Mouse (Mus musculus) gastrocnemius, postnatal 4 days (tissue): ENCODE measurements around the gene Hist1h1d. TPM values are rescaled to one million over a fixed set of nuclear protein-coding genes. Genes with fewer than 3 reads are reported as not detected.
A peak's percentile ranks its signal among the peaks of the same experiment; 100 is the strongest.

ENCODE experiments used
- DNase-seq, 2 experiments: peaks; one replicate each; pipeline ENCODE4 v3.0.0; 2021 to 2022; ENCODE audit warnings: low spot score in 2 of 2, mixed read lengths in 2 of 2
- long read RNA-seq, 2 experiments: library from polyadenylated mRNA; stranded (forward); transcript quantifications; one replicate each; pipeline ENCODE4 v2.0.0; 2021
- total RNA-seq, 2 experiments: library from RNA; stranded (reverse); gene quantifications; 2 replicates each; pipeline ENCODE4 v1.2.3; 2021

The Hist1h1d gene
- total RNA-seq = 10 to 100 TPM; 34.6 to 45.9 TPM
- long read RNA-seq, experiment 1, full-length matches to known transcripts = 1 of 1 reads
- long read RNA-seq, experiment 1, partial matches to known transcripts = 0 of 1 reads
- long read RNA-seq, experiment 1, other reads (novel, unspliced or antisense) = 0 of 1 reads
- long read RNA-seq, experiment 2, full-length matches to known transcripts = 1 of 1 reads
- long read RNA-seq, experiment 2, partial matches to known transcripts = 0 of 1 reads
- long read RNA-seq, experiment 2, other reads (novel, unspliced or antisense) = 0 of 1 reads

GRCm38 (mm10) chr13:23552962-23553361 is at the start of gene Hist1h1d:
Hist1h1d (plus strand) TSS chr13:23553262.
- no peak for DNase-seq

DNA sequence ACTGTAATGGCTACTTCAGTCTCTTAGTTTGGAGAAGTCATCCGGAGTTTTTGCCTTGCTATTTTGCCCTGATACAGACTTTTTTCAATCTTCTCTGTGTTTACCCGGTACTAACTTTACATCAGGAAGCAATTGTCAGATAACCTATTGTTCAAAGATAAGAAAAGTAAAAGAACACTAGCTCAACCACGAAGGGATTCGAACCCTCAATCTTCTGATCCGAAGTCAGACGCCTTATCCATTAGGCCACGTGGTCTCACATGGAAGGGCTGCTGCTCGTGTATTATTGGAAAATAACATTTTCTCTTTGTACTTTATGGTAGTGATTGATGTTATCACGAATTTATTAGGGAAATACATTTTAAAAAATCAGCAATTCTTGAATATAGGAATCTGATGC is 49.3 kb upstream of the Hist1h1d start:
- no peak for DNase-seq

- DNase-seq = no peak
These were observed 47.3 kb upstream of the Hist1h1d start for GRCm38 (mm10) chr13:23505662-23506345.

DNA sequence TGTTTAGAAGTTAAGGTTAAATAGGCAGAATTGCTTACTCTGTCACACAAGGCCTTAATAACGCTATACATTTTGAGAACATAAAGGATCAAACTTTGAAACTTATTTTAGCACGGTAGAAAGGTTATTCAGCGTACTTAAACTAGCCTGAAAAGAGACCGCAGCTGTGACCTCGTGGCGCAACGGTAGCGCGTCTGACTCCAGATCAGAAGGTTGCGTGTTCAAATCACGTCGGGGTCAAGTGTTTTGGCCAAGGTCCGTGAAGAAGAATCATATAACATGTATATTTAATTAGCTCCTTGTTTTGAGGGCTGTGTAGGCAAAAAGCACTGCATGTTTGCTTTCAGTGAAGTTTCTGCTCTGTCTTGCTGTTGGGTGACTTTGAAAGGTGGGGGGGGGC is 46.7 kb upstream of the Hist1h1d start:
- peak in 1 of 2 experiments; percentile 21 for DNase-seq

GRCm38 (mm10) chr13:23506819-23507515 is 46.1 kb upstream of the Hist1h1d start:
- no peak for DNase-seq

- no peak for DNase-seq
These were observed 42.9 kb upstream of the Hist1h1d start for GRCm38 (mm10) chr13:23510127-23510526.

- no peak for DNase-seq
These were observed 39.5 kb upstream of the Hist1h1d start for GRCm38 (mm10) chr13:23513517-23513916.

- DNase-seq = no peak
These were observed 37.8 kb upstream of the Hist1h1d start for GRCm38 (mm10) chr13:23515281-23515680.

DNA sequence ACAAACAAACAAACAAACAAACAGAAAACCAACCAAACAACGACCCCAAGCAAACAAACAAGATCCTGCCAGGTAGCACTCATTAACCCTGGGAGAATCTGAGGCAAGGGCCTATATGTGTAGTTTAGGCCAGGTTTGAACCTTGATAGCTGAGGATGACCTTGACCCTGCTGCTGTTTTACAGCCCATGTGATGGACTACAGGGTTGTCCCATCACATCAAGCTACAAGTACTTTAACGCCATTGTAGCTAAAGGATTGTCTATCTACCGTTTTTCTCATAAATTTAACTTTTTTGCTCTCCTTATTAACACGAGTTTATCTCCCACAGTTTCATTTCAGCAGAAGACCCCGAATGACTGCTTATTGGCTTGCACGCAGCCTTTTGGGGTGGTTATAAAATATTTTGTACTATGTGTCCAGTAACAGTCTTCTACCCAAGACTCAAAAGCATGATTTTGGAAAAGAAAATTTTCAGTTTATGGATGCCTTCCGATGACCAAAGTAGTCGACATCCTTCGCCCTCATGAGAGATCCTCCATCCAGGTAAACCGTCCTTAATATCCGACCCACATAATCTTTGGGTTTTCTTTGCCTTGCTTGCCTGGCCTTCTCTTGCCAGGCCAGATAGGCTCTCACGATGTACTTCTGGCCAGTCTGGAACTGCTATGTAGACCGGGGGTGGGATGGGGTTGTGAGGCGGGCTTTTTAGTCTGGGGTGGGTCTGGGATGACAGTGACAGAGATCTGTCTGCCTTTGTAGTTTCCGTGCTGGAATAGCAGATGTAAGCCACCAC is 37.0 kb upstream of the Hist1h1d start:
- no peak for DNase-seq

GRCm38 (mm10) chr13:23516822-23517602 is 36.0 kb upstream of the Hist1h1d start:
- DNase-seq = peak; percentile 43 to 61

DNA sequence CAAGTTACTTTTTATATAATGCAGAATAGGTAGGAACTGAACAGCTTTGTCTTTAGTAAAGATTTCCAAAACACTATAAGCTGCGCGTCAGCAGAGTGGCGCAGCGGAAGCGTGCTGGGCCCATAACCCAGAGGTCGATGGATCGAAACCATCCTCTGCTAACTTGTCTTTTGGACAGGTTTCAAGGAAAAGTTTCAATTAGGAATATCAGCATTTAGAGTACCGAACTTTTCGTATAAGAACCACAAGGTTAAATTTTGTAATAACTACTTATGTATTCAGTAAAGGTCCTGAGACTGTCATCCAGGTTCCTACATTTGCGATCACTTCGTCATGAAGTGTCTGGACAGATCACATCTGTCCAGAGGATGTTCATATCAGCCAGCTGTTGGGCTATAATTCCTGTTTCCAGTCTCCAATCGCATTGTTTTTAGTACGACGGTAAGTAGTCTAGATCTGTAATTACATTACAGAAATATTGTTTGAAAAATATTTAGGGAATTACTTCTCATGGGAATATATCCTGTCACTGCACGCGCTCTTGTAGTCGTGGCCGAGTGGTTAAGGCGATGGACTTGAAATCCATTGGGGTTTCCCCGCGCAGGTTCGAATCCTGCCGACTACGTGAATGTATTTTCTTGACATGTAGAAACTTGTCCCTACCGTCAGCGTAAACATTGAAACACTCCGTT is 35.3 kb upstream of the Hist1h1d start:
- DNase-seq = peak; percentile 49 to 75

DNA sequence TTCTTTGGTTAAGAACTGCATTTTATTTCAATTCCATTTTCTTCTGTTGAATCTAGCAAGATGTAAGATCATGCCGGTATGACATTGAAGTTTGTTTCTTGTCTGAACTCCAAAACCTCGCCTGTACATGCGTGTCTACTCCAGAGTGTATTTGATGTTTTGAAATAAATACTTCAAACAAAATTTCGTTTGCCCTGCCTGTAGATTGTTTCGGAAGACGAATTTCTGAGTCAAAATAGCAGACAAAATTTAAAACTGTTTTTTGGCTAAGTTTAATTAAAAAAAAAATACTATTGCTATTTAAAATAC is 34.8 kb upstream of the Hist1h1d start:
- no peak for DNase-seq

GRCm38 (mm10) chr13:23518885-23519284 is 34.2 kb upstream of the Hist1h1d start:
- peak; percentile 32 to 51 for DNase-seq

DNA sequence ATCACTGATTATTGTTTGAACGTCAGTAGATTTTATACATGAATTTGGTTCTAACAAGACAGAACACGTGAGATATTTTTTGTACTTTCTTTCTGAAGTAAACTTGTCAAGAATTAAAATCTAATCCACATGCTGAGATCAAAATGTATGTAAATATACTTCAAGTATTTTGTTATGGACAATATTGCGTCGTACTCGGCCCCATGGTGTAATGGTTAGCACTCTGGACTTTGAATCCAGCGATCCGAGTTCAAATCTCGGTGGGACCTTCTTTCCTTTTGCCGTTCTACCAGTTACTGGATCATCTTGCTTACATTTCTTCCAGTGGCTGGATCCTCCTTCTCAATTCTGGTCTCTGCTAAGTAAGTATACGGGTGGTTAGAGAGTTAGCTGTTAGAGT is 33.6 kb upstream of the Hist1h1d start:
- peak; percentile 39 to 47 for DNase-seq

- DNase-seq = peak in 1 of 2 experiments; percentile 55
These were observed 31.4 kb upstream of the Hist1h1d start for GRCm38 (mm10) chr13:23521703-23522102.

DNA sequence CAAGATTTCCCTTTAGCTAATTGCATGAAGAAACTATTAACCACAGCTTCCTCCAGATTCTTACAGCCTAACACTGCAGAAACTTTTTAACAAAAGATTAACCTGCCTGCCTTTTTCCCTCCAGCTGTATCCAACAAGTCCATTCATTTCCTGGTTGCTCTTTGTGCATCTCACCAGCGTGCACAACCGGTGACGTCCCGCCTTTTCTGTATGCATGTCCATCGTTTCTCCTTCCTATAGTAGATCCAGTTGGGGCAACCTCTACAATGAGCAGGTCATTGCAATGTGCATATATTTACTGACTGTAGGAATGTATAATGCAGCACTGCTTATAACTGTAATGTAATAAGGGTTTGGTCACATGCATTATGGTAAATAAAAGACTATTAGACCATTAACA is 29.1 kb upstream of the Hist1h1d start:
- no peak for DNase-seq

GRCm38 (mm10) chr13:23524654-23525053 is 28.4 kb upstream of the Hist1h1d start:
- peak; percentile 57 to 75 for DNase-seq

DNA sequence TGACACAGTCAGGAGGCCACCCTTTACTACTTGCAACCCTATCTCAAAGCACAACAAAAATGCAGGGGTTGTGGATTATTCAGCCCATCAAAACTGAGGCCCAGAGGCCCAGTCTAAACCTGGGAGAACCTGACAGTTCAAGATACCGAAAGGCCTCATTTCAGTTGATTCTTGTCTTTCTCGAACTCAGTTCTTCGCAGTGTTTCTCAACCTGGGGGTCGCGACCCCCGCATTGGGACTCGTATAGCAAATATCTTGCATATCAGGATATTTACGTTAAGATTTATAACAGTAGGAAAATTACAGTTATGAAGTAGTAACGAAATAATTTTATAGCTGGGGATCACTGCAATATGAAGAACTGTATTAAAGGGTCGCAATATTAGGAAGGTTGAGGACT is 27.2 kb upstream of the Hist1h1d start:
- no peak for DNase-seq

DNA sequence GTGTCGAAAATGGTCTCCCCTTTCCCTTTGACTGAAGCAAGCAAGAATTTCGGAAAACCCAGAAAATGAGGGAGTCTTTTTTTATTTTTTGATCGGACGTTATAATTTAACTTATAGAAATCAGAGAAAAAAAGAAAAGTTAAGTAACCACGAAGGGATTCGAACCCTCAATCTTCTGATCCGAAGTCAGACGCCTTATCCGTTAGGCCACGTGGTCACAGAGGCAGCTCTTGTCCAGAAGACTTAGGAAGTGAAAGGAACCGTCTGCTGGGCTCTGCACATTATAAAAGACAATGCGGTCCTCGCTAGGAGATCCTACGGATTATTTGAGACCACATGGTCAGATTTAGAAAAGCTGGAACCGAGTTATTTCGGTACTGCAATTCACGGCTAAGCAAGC is 26.8 kb upstream of the Hist1h1d start:
- peak; percentile 82 for DNase-seq

DNA sequence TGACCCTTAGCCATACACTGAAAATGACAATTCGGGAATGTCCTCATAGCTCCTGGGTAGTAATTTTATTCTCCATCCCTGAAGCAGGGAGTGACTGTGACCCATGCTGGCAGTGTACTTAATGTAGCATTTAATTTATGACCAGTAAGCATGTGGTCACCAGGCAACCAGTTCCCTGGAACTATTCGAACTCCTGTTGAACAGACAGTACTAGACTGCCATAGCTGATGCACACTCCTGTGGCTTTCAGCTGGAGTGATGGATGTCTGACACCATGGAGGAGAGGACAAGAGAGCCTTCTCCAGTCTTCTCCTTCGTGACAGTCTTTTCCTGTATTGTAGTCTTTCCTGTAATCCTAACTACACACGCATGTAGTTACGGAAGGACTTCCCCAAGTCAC is 24.1 kb upstream of the Hist1h1d start:
- DNase-seq = no peak
